Mouse (Mus musculus) kidney, adult 2 months (tissue): Measurements from ENCODE around the gene Mxra8.

Experiments
- CTCF ChIP-seq: fragments of 200-500 bp; conservative IDR thresholded peaks from 2 replicates; pipeline ENCODE4 v1.5.1; 2011; ENCODE audit warnings: low read depth, mild to moderate bottlenecking, control low read depth, low read length, moderate library complexity, mixed read lengths; ENCODE audit not compliant: insufficient read depth, insufficient read length
- POLR2A ChIP-seq: fragments of 200-500 bp; IDR thresholded peaks from one replicate; pipeline ENCODE4 v1.6.1; 2011; ENCODE audit warnings: low read depth, low read length, control low read depth

DNA sequence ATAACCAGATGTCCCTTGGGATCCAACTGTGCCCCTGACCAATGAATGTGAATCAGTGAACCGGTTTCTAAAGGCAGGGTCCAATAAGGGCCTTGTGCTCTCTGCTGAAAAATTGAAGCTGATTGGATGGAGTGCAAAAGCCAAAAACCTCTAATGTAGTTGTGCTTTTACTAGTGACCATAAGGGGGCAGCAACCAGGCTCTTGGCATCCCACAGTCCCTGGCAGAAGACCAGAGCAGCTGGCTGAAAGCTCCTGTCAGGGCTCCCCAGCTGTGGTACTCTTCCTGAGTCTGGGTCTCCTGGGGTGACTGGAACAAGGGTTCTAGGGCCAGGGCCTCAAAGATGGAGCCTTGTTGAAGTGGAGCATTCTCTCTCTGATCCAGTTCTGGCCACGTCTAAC, 5.6 kb upstream of the Mxra8 start:
- peak; percentile 75 for TF ChIP-seq CTCF
- no peak for TF ChIP-seq POLR2A
